Mouse (Mus musculus): ENCODE results near the gene Pygo1.

DNA sequence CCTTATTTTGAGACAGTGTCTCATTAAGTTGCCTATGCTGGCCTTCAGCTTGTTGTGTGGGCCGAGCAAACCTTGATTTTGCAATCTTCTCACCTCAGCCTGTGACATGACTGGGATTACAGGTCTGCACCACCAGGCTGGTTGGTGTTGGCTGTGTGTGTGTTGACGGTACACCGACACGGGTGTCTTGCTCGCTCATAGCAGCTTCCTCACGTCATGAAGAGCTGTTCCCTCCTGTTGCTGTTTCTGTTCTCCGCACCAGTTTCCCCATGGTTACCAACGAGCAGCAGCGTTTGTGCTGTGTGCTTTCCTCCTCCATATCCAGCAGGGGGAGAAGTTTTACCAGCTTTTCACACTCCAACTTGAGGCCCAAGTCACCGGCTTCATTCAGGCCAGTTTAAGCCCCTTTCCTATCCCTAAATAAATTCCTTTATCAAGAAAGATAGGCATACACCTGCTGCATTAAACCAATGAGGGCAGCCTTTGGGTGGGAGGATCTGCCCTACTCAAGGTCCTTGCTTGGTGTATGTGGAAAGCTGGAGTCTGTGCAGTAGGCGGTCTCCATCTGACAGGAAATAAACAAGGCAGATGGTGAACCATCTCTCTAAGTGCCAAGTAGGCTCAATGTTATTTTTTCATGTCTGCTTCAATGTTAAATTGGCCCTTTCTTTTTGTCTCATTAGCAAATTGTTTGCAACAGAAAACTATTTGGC lies 43.1 kb downstream of the Pygo1 start:
- TF ChIP-seq CTCF (IDR thresholded peaks at IDR 0.05; ENCODE audit: low read depth) (peak; percentile 68), EP300 (IDR thresholded peaks at IDR 0.05; ENCODE audit: low read depth) (no peak)
